Mouse (Mus musculus) limb, embryonic 11.5 days (tissue): ENCODE data around the gene Ass1. TPM values are rescaled to one million over a fixed set of nuclear protein-coding genes. Genes with fewer than 3 reads are reported as not detected.

ENCODE experiments used
- ATAC-seq: fragments of 200-750 bp; cut with Nextera tagmentation; 2 replicates; pipeline ENCODE4 v1.8.0; 2017; ENCODE audit warnings: low read depth; ENCODE audit not compliant: insufficient number of reproducible peaks, low FRiP score, low TSS enrichment
- DNase-seq: peaks from one replicate; pipeline ENCODE4 v3.0.0-alpha.2; 2015; ENCODE audit warnings: low spot score
- H3K27ac ChIP-seq: fragments of 300-500 bp; sonication (generic); replicated peaks from 2 replicates; pipeline ENCODE4 v1.5.1; 2014; ENCODE audit warnings: low read depth, mild to moderate bottlenecking, low read length
- H3K27me3 ChIP-seq: fragments of 300-500 bp; sonication (generic); 2 replicates; pipeline ENCODE4 v1.6.1; 2014; ENCODE audit warnings: mild to moderate bottlenecking, low read length, mixed read lengths; ENCODE audit not compliant: control insufficient read depth, insufficient read depth
- H3K36me3 ChIP-seq: fragments of 300-500 bp; sonication (generic); 2 replicates; pipeline ENCODE4 v1.6.1; 2014; ENCODE audit warnings: mild to moderate bottlenecking, low read length, moderate library complexity, mixed read lengths; ENCODE audit not compliant: control insufficient read depth, insufficient read depth
- H3K4me1 ChIP-seq: fragments of 300-500 bp; sonication (generic); 2 replicates; pipeline ENCODE4 v1.6.1; 2014; ENCODE audit warnings: low read length, mixed read lengths; ENCODE audit not compliant: control insufficient read depth, insufficient read depth
- H3K4me2 ChIP-seq: fragments of 300-500 bp; sonication (generic); 2 replicates; pipeline ENCODE4 v1.6.1; 2014; ENCODE audit warnings: low read depth, mild to moderate bottlenecking, moderate library complexity; ENCODE audit not compliant: severe bottlenecking
- H3K4me3 ChIP-seq: fragments of 300-500 bp; sonication (generic); 2 replicates; pipeline ENCODE4 v1.5.1; 2014; ENCODE audit warnings: low read depth, low read length
- H3K9ac ChIP-seq: fragments of 300-500 bp; sonication (generic); 2 replicates; pipeline ENCODE4 v1.6.1; 2014; ENCODE audit warnings: mild to moderate bottlenecking, low read length
- H3K9me3 ChIP-seq: fragments of 300-500 bp; sonication (generic); 2 replicates; pipeline ENCODE4 v1.6.1; 2016; ENCODE audit warnings: low read length; ENCODE audit not compliant: control insufficient read depth
- WGBS: fragments of 180-500 bp; shearing (Covaris S2); extraction: QIAGEN DNeasy Blood & Tissue Kit; methylation state at CpG from one replicate; pipeline ENCODE4 v1.1.7; 2014; 5-methylcytosine and 5-hydroxymethylcytosine counted together
- polyA plus RNA-seq: library from polyadenylated mRNA; unstranded; fragments of >200 nt; fragmentation: Nextera tagmentation; extraction: Ambion mirVana; gene quantifications from 2 replicates; pipeline ENCODE4 v1.2.1, GENCODE M21; 2014

The Ass1 gene
- polyA plus RNA-seq, 1 experiment from 2014 or later = 5.8 TPM

GRCm38 (mm10) chr2:31482914-31483575 is 13.0 kb downstream of the Ass1 start:
- ATAC-seq (no peak), DNase-seq (peak; percentile 90)
- no peaks in the 10 kb centered on the region for H3K9me3 ChIP-seq
- no peak overlapping the region for H3K27ac ChIP-seq
- no peaks in the 10 kb centered on the region for H3K4me1 ChIP-seq
- H3K4me3 ChIP-seq = no peak overlapping the region
- WGBS = 32% methylated on average over 8 of the region's 8 CpGs
- no peak overlapping the region for H3K4me2 ChIP-seq
- H3K36me3 ChIP-seq = no peaks in the 10 kb centered on the region
- H3K27me3 ChIP-seq = no peaks in the 10 kb centered on the region
- no peak overlapping the region for H3K9ac ChIP-seq

DNA sequence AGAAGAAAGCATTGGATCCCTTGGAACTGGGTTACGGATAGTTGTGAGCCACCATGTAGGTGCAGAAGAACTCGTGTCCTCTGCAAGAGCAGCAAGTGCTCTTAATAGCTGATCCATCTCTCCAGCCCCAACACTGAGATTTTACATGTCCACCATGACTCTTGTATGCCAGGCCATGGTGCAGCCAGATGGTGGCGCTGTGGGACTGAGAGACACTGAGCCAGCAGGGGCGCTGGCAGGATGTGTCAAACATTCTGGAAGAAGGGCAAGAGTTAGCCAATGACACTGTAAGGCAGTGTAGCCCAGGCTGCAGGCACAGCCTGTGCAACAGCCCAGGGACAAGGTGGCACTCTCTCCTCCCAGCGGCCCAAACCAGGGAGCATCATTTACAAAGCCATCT is 14.2 kb downstream of the Ass1 start:
- Histone ChIP-seq H3K27ac (no peak overlapping the region), H3K4me1 (peaks cover 5% of the 10 kb centered on the region; the same call in 1 of the 2 replicates), H3K9ac (no peak overlapping the region), H3K4me2 (no peak overlapping the region), H3K4me3 (no peak overlapping the region), H3K27me3 (no peaks in the 10 kb centered on the region), H3K36me3 (no peaks in the 10 kb centered on the region), H3K9me3 (no peaks in the 10 kb centered on the region)
- ATAC-seq (no peak), DNase-seq (peak; percentile 92)
- 28% methylated on average over 5 of the region's 5 CpGs for WGBS

GRCm38 (mm10) chr2:31489166-31489565 is 19.2 kb downstream of the Ass1 start:
- Histone ChIP-seq H3K27ac (no peak overlapping the region), H3K4me1 (peaks cover 9% of the 10 kb centered on the region; the same call in 1 of the 2 replicates), H3K4me3 (no peak overlapping the region), H3K9ac (no peak overlapping the region), H3K9me3 (0 out of 2 replicates have a peak, but pooled peaks cover 2% of the 10 kb centered on the region), H3K4me2 (no peak overlapping the region), H3K36me3 (no peaks in the 10 kb centered on the region), H3K27me3 (no peaks in the 10 kb centered on the region)
- ATAC-seq (no peak), DNase-seq (peak; percentile 52)
- whole genome bisulfite sequencing = 15% methylated on average over 12 of the region's 12 CpGs

DNA sequence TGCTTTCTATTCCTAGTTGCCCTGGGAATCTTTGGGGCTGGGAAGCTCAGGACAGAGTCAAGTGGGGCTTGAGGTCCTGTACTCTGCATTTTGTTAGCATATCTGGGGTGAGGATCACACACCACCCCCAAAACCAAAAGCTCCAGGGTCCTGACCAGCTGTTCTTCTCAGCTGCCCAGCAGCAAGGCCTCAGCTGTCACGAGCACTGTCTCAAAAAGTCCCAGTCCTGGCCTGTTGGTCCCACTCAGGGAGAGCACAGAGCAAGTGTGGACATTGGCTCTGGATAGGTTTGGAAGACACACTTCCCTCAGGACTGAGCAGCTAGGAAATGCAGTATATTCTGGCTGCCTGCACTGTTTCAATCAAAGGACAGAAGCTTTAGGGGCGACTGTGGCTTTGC is 20.5 kb downstream of the Ass1 start:
- DNase-seq (no peak), ATAC-seq (no peak)
- Histone ChIP-seq H3K27me3 (no peaks in the 10 kb centered on the region), H3K27ac (no peak overlapping the region), H3K4me3 (no peak overlapping the region), H3K9ac (no peak overlapping the region), H3K4me1 (peaks cover 9% of the 10 kb centered on the region; the same call in 1 of the 2 replicates), H3K36me3 (no peaks in the 10 kb centered on the region), H3K9me3 (0 out of 2 replicates have a peak, but pooled peaks cover 2% of the 10 kb centered on the region), H3K4me2 (no peak overlapping the region)
- 89% methylated on average over 2 of the region's 2 CpGs for WGBS

GRCm38 (mm10) chr2:31492308-31492707 is 22.3 kb downstream of the Ass1 start:
- Histone ChIP-seq H3K9ac (no peak overlapping the region), H3K4me1 (peaks cover 17% of the 10 kb centered on the region; the same call in 1 of the 2 replicates)

GRCm38 (mm10) chr2:31493243-31493642 is 23.2 kb downstream of the Ass1 start:
- H3K27me3 ChIP-seq = no peaks in the 10 kb centered on the region
- 0 out of 2 replicates have a peak, but pooled peaks cover 2% of the 10 kb centered on the region for H3K9me3 ChIP-seq
- WGBS = 74% methylated on average over 11 of the region's 11 CpGs
- no peak overlapping the region for H3K27ac ChIP-seq
- ATAC-seq (no peak), DNase-seq (no peak)
- H3K36me3 ChIP-seq = no peaks in the 10 kb centered on the region
- H3K4me1 ChIP-seq = peaks cover 17% of the 10 kb centered on the region; the same call in 1 of the 2 replicates
- H3K9ac ChIP-seq = no peak overlapping the region
- no peak overlapping the region for H3K4me3 ChIP-seq
- H3K4me2 ChIP-seq = no peak overlapping the region

More at GRCm38 (mm10) chr2:31492308-31492707, 22.3 kb downstream of the Ass1 start:
- H3K4me2 ChIP-seq = no peak overlapping the region
- DNase-seq (no peak), ATAC-seq (no peak)
- H3K36me3 ChIP-seq = no peaks in the 10 kb centered on the region
- no peak overlapping the region for H3K27ac ChIP-seq
- H3K9me3 ChIP-seq = 0 out of 2 replicates have a peak, but pooled peaks cover 2% of the 10 kb centered on the region
- WGBS = 95% methylated on average over 8 of the region's 8 CpGs
- H3K4me3 ChIP-seq = no peak overlapping the region
- H3K27me3 ChIP-seq = no peaks in the 10 kb centered on the region

DNA sequence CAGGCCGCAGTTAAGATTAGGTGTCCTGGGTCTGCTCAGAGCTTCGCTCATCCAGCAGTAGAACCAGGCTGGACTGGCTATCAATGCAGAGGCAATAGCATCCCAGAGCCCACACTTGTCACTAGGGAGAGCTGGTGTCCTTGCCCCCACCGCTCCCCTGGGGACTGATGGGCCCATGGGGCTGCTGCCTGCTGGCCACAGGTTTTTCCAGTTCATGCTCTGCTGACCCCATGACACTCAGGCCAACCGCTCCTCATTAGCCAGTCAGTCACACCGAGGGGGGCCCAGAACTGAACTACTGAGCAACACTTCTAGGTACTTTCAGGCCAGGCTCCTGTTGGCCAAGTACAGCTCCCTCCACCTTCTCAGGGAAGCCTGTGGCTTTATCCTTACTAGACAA is 24.3 kb downstream of the Ass1 start:
- no peak overlapping the region for H3K9ac ChIP-seq
- H3K27ac ChIP-seq = no peak overlapping the region
- H3K9me3 ChIP-seq = 0 out of 2 replicates have a peak, but pooled peaks cover 2% of the 10 kb centered on the region
- 64% methylated on average over 5 of the region's 5 CpGs for WGBS
- DNase-seq = no peak
- H3K4me1 ChIP-seq = peaks cover 16% of the 10 kb centered on the region
- no peak overlapping the region for H3K4me3 ChIP-seq
- no peak overlapping the region for H3K4me2 ChIP-seq
- no peaks in the 10 kb centered on the region for H3K27me3 ChIP-seq
- H3K36me3 ChIP-seq = no peaks in the 10 kb centered on the region
- no peak for ATAC-seq

- DNase-seq (no peak), ATAC-seq (no peak)
- Histone ChIP-seq H3K4me2 (no peak overlapping the region), H3K9me3 (0 out of 2 replicates have a peak, but pooled peaks cover 2% of the 10 kb centered on the region), H3K9ac (no peak overlapping the region), H3K27me3 (no peaks in the 10 kb centered on the region), H3K4me1 (peaks cover 18% of the 10 kb centered on the region), H3K4me3 (no peak overlapping the region), H3K36me3 (no peaks in the 10 kb centered on the region), H3K27ac (no peak overlapping the region)
- whole genome bisulfite sequencing = 77% methylated on average over 13 of the region's 13 CpGs
Measured at GRCm38 (mm10) chr2:31495046-31495476, 25.1 kb downstream of the Ass1 start.
